Mouse (Mus musculus) spleen, embryonic (tissue): ENCODE data around the gene Ell.
"Not testable (repeated sequence)": the region's sequence is repeated elsewhere in the genome, so short reads cannot be mapped to it uniquely, and the experiment has no call there.

ENCODE experiments used
- CTCF ChIA-PET: fragments of 350-600 bp; sonication (Branson Sonifier 250); formaldehyde crosslinking; loops from one replicate; lab custom pipeline; 2022; lab: Charles Lee

Ell gene

DNA sequence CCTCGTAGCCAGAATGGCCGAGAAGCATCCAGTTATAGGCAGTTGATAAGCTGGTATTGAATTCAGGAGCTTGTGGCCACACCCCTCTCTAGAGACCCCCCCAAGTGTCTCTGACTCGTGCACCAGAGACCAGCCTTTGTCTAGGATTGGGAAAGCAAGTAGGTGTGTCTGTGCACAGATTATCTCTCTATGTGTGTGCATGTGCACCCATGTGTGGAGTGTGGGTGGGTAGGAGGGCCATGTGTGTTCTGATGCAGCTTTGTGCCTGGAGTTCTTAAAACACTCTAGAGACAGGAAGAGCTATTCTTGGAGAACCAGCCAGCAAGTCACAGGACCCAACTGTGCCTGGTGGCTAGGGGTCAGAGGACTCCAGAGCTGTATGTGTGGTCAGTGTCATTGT lies 21.3 kb downstream of the Ell start:
- CTCF ChIA-PET, result no interaction called here

DNA sequence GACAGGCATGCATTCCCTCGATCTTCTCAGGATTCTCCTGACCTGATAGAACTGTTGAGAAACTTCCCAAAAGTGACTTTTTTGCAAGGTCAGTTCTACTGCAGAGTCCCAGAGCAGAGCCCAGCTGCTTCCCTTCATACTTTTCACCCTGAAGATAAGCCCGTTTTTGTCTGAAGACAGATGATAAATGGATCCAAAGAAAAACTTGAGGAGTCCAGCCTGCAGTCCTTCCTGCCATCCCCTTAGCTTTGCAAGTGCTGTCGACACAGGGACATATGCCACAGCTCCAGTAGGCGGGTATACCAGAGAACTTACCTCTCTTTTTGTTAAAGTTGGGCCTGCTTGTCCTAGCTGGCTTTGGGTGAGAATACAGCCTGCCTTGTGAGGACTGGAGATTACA lies 22.1 kb downstream of the Ell start:
- CTCF ChIA-PET, result no interaction called here

DNA sequence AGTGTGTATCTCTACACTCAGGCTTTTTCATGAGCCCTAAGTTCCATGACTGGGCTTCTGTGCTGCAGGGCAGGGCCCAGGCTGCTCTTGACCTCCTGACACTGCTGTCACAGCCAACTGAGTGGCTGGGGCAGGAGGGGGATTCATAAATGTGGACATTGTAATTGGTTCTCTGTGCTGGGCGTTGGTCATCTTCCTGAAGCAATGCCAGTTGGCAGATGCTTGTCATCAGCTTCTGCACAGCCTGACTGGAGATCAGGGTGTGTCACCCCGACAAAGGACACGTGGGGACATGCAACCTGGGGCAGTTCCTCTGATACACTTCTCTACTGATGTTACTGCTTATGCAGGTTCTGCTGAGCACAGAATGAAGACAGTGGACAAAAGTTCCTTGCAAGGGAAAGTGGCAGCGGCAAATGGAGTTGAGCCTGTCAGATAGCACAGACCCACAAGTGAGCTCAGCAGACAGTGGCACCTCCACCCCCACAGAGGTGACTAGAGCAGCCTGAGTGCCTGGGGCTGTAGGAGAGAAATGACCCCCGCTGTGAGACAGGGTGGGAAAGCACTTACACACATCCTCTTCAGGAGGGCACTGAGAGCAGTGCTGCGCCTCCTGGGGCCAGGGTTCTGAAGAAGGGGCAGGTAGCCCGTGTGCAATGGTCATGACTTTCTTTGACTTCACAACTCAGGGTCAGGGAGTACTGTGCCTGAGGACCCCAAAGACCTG lies 22.7 kb downstream of the Ell start:
- CTCF ChIA-PET, result interaction anchor here (0.6 kb wide), 1 partner anchor 291 kb away, joined by 3 read pairs; no protein-coding TSS in a partner anchor

DNA sequence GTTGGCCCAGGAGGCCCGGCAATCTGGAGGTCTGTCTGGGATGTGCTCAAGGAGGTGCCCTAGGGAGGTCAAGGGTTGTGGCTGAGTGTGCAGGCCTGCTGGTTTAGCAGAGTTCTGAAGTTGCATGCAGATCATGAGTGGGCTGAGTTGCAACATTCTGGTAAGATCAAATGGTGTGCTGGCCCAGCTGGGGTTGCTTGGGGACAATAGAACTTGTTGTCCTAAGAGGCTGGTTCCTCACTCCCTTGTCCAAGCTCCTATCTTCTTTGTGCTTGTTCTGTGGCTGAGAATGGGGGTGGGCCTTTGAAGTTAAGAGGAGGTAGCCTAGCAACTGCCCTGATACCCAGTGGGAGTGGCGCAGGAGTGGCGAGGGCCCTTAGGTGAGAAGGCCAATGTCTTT lies 23.5 kb downstream of the Ell start:
- CTCF ChIA-PET, result no interaction called here

DNA sequence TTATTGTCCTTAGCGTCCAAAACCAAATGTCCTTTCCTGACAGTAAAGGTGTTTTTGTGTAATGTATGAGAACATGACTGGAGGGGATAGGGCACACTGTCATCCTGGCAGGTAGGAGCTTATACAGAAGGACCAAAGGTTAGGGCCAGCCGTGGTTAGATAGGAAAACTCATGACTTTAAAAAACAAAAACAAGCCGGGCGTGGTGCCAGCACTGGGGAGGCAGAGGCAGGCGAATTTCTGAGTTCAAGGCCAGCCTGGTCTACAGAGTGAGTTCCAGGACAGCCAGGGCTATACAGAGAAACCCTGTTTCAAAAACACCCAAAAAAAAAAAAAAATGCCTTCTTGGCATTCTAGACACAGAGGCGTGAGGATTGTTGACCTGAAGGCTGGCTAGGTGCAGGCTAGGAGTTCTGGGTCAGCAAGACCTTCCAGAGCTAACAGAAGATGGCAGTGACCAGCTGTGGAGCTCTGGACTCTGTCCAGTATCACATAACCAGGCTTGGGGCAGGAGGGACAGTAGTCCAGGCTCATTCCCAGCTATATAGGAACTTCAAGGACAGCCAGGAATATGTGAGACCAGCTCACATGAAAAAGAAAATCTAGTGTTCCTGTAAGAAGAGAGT lies 24.6 kb downstream of the Ell start:
- CTCF ChIA-PET, result interaction anchor here (0.6 kb wide), 1 partner anchor 141 kb away, joined by 3 read pairs; no protein-coding TSS in a partner anchor

DNA sequence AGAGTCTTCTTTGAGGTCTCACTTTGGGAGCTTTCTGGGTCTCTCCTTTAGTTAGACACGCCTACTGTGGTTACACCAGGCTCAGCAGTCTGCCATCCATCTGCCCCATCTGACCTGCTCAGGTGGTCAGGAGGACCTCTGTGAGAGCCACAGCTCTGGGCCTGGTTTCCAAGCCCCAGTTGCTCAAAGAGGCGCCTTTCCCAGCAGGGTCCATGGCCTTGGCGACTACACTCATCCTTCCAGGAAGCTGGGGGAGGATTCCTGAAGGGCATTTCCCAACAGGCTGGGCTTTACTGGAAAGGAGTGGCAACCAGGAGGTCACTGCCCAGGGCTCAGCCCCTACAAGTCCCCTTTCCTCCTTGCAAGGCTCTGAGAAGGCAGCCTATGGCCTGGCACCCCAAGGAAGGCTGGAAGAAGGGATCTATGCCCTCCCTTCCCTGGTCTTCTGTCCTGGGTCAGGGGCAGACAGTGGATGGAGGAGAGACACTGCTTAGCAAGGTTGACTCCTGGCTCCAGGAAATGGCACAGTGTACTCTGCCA lies 25.5 kb downstream of the Ell start:
- CTCF ChIA-PET, result no interaction called here

DNA sequence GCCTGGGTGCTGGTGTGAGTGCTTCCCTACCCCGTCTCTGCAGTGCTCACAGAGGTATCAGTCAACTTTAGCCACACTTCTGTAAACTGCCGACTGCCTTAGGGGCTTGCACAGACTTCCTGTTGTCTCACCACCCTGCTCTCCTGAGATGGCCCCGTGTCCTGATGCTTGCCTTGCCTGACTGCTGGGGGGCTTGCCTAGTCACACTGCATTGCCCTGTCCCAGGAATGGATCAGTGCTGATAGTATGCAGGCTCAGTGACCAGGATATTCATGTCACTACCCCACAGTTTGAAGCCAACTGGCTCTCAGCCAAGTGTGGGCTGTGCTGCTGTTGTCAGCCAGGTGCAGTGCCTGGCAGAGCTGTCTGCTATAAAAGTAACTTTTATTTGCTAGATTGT lies 26.3 kb downstream of the Ell start:
- CTCF ChIA-PET, result interaction anchor here (0.6 to 1.2 kb wide), 2 partner anchors 59 to 164 kb away, joined by 3 to 5 read pairs; no protein-coding TSS in a partner anchor

DNA sequence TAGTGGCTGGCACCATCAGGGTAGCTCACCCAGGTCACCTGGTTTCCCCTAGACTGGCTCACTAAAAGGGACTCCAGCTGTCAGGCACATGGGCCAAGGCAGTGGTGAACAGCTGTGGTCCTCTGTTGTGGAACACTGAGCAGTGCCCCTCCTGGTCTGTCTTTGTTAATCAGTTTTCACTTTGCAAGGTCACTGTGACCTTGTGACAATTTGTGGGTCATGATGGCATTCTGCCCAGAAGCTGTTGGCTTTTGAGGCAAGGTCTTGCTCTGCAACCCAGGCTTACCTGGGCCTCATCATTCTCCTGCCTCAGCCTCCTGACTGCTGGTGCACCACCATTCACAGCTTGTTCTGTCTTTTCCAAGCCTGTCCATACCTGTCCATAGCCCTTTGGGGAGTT lies 31.1 kb downstream of the Ell start:
- CTCF ChIA-PET, result interaction anchor here (0.6 kb wide), 1 partner anchor 76 kb away, joined by 5 read pairs; no protein-coding TSS in a partner anchor

DNA sequence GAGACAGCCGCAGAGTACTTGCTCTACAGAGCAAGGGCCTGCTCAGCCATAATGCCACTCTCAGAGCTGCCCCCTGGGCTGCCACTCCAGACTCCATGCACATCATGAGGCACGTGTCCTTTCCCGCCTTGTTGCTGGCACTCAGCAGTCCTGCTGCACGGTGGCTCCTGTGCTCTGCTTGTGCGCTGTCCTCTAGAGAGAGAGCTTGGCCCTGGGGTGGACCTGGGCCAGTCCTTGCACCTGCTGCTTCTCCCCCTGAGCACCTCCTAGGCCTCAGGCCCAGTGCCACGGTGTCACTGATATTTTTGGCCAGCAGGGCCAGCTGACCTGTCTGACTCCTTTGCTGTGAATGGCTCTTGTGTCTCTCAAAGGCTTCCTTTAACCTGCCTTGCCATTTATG lies 31.7 kb downstream of the Ell start:
- CTCF ChIA-PET, result no interaction called here

DNA sequence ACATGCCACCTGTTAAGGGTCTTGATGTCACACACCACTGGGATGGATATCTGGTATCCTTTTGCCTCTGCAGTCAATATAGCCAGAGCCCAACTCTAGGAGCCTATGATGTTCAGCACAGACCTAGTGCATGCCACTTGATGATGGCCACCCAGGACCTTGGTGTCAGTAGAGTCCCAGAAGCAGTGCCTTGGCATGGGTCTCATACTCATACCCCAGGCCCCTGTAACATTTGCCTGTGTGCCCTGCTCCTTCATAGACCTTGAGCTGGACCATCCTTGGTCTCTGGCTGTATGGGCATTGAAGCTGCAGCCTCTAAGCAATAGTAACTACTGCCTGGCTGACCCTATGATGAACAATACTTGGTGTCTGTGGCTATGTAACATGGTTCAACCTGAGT lies 35.0 kb downstream of the Ell start:
- CTCF ChIA-PET, result no interaction called here

DNA sequence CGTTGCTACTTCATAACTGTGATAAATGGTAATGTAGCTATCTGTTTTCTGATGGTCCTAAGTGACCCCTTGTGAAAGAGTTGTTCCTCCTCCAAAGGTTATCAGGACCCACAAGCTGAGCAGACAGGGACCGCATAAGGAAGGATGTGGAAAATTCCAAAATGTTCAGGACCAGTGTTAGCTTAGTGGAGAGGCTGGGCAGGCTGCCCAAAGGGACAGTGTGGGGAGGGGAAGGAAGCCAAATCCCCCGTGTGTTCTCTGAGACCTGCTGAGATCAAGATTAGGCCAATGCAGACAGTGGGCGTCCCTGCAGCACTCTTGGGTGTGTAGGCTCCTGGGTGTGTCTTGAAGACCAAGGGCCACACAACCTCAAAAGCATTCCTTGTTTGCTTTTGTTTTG lies 35.7 kb downstream of the Ell start:
- CTCF ChIA-PET, result no interaction called here

DNA sequence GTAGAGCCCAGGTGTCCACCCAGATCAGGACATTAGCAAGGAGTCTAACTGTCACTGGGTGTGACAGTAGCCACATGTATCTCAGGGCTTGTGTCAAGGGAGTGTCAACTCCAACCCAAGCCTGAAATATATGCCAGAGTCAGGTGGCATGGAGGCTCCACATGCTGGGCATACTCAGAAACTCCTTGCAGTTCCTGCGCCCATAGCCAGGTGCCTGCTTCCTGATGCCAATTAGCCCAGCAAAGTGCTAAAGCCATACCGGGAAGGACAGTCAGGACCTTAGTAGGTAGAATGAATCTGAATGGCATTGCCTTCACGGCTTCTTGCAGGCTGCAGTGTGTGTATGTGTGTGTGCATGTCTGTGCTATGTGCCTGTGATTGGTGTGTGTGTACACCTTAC lies 38.0 kb downstream of the Ell start:
- CTCF ChIA-PET, result no interaction called here

DNA sequence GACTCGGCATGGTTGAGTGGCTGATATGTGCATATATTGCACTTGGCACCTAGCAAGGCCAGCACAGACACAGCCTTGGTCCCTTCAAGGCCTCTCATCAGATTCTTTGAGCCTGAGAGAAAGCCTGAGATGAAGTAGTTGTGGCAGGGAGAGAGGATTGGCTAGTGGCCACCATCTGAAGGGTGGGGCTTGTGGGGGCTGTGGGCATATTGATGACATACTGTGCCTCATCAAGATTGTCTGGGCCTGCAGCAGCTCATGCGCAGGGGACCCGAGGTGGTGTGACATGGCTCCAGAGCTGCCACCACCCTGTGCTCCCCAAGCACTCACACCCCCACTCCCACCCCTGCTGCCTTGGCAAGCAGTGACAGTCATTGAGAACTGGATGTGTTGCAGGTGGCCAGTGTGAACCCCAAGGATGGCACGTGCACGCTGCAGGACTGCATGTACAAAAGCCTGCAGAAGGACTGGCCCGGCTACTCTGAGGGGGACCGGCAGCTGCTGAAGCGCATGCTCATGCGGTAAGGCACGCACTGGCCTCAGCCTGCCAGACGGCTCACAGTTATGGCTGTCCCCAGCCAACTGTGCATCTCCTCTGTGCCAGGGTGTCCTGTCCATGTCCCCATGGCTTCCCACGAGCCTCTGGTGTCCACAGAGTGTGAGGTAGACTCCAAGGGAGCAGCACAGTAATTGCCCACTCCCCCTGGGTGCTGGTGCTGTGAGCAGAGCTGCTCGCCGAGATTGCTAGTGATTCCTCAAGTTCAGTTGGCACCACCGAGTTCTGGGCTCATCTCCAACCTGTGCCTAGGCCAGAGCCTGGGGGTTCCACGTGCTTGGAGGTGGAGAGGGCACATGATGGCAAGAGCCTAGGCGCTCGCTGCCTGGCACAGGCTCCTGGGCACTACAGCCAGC lies 44.5 kb downstream of the Ell start:
- CTCF ChIA-PET, result interaction anchor here (0.6 kb wide), 1 partner anchor 961 kb away, joined by 5 read pairs; no protein-coding TSS in a partner anchor

DNA sequence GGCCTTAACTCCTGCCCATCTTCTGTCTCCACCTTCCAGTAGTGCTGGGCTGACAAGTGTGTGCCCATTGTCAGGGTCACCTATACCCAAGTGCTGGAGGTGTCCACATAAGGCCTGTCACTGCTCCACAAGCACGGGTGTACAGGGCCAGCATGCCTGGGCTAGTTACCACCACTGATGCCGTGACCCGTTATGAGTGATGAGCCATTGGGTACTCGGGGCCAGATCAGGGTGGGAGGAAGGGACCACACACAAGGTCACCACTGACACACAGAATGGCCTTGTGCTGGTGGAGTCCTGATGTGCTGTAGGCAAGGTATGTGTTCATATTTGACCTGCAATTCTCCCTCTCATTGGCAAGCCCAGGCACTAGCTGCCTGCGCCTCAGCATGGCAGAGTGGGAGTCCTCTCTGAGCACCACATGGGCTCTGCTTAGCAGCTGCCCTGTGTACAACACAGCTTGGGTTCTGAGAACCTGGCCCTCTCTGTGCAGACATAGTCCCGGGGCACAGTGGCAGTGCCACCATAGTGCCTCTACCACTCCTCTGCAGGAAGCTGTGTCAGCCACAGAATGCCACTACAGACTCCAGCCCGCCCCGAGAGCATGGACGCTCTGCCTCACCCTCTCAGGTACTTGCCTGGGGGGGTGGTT lies 45.5 kb downstream of the Ell start:
- CTCF ChIA-PET, result interaction anchor here (0.9 kb wide), 1 partner anchor 59 kb away, joined by 3 read pairs; no protein-coding TSS in a partner anchor

DNA sequence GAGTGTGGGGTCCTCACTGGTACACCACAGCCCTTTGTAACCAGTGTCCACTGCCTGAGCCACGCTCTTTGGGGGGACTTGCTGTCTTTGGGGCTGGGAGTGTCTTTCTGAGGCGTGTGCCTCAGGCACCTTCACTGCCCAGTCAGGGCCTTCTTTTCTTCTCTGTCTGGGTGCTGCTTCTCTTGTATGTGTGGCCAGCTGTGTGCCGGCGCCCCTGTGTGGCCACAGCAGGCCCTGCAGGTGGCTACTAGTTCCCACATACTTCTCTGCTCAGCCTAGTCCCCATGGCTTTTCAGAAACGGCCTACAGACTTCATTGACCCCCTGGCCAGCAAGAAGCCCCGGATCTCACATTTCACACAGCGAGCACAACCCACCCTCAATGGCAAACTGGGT lies 46.0 kb downstream of the Ell start:
- CTCF ChIA-PET, result interaction anchor here (0.9 kb wide), 1 partner anchor 59 kb away, joined by 3 read pairs; no protein-coding TSS in a partner anchor

DNA sequence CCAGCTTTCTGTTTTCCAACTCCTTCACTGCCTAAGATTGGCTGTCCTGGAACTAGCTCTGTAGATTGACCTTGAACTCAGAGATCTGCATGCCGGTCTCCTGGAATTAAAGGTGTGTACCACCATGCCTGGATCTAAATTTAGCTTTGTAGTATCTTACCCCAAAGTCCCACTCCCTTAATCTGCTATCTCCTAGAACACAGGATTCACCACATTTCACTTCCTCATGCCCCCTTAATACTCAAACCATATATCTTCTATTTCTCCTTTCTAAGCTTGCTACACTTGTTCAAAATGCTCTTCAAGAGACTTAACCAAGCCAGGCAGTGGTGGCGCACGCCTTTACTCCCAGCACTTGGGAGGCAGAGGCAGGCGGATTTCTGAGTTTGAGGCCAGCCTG lies 48.7 kb downstream of the Ell start:
- CTCF ChIA-PET, result not testable (repeated sequence)

DNA sequence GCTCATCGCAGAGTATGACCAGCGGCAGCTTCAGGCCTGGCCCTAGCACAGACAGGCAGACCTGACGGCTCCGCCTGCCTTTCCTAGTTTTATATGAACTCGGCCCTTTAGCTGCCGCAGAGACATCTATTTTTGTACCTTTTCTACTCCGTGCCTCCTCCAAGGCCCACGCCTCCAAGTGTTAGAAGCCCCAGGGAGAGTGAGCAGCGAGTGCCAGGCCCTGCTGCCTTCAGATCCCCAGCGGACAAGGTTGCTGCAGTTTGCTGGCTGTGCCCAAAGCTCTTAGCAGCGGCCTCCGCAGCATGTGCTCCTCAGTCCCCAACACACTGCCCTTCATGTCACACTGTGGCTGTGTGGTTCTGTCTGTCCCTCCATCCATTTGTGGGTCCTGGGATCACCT lies 52.3 kb downstream of the Ell start:
- CTCF ChIA-PET, result interaction anchor here (0.5 kb wide), 1 partner anchor 9 kb away, joined by 8 read pairs; no protein-coding TSS in a partner anchor

DNA sequence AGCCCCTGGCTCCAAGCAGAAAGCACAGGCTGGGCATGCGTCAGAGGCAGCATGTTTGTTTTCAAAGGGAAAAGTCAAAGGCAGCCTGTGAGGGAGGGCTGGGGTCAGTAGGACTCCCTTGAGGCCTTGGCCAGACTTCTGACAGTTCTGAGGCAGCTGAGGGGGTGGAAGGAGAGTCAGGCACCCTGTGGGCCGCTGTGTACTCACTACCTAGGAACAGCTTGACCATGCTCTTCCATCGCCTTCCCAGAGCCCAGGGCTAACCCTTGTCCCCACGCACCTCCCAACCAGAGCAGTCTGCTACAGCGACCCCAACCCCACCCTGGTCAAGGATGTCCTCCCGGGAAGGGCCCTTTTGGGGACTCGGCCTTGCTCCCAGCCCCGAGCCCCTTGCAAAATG lies 53.9 kb downstream of the Ell start:
- CTCF ChIA-PET, result interaction anchor here (0.6 kb wide), 1 partner anchor 60 kb away, joined by 3 read pairs; no protein-coding TSS in a partner anchor

DNA sequence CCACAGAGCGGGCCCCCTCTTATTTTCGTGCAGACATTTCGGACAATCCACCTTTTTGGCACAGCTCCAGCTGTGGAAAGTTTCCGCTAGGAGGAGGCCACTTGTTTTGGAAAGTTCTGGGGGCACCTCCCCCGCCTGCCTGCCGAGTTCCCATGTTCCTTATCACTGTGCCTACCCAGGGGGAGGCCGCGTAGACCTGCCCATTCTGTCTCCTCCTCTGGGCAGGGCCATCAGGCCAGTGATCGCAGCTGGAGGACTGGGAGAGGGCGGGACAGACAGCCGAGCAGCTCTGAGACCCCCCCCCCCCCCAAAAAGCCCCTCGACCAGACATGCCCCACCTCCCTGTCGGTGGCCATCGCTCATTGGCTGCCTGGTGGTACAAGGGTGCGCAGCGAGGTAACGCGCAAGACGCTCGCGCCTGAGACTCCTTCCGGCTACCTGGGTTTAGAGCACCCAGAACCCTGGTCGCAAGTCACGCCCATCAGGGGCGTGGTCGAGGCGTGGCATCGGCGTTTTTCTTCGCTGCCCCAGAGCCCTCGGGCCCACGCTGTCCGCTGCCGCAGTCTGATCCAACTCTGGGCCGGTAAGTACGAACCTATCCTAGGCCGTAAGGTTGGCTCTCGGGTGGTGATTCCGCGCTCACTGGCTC lies 54.8 kb downstream of the Ell start, which contains the start of gene Isyna1:
Gene Isyna1 (plus strand): TSS at position 413 of the 649 bp plus-strand sequence.
- CTCF ChIA-PET, result no interaction called here
